Mouse (Mus musculus) adrenal gland, adult 18-20 months (tissue): ENCODE measurements around the gene Smyd3. TPM values are rescaled to one million over a fixed set of nuclear protein-coding genes. Genes with fewer than 3 reads are reported as not detected.

Experiments
- DNase-seq, 2 experiments: peaks; one replicate each; pipeline ENCODE4 v3.0.0; 2021 to 2022; ENCODE audit warnings: low spot score in 2 of 2
- total RNA-seq, 2 experiments: library from RNA; stranded (reverse); gene quantifications; 1 replicate in 1 of 2; 2 replicates in 1 of 2; pipeline ENCODE4 v1.2.3; 2021

Smyd3 gene
- total RNA-seq, 2 experiments from 2014 or later: 7.8 to 8.7 TPM

GRCm38 (mm10) chr1:178988176-178988575 is 529.7 kb downstream of the Smyd3 start:
- no peak for DNase-seq

GRCm38 (mm10) chr1:178981641-178982040 is 536.2 kb downstream of the Smyd3 start:
- DNase-seq: no peak

DNA sequence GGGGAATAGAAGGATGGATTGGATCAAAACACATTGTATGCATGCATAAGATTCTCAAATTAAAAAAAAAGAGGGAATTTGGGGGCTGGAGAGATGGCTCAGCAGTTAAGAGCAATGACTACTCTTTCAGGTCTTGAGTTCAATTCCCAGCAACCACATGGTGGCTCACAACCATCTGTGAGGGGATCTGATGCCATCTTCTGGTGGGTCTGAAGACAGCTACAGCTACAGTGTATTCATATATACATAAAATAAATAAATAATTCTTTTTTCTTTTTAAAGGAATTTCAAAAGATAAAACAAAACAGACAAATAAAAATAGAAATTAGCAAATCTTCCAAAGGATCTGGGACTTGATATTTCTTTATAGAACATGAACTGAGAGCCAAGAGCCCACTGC is 537.7 kb downstream of the Smyd3 start:
- DNase-seq: no peak

DNA sequence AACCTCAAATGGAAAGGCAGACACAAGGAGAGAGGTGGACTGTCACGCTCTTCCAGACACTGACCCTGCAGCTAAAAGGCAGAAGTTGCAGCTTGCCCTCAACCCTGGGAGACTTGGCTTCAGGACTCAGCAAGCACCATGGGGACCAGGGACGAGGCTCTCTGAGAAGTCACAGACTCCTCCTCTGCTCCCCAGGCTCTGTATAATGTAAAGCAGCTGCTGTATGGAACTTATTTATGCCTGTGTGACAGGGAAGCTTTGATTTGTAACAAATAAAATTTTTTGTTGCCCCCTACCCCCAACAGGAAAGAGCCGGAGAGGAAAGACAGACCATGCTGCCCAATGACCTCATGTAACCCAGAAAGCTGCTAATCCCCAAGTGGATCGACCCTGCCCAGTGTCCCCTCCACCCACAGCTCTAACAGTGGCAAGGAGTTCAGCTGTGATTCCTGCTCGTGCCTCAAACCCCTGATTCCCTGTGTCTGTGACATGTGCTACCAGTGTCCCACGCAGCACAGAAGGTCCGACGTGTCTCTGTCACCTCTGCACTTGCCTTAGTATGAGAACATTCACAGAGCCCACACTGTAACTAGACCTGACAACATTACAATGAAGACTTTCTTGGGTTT is 539.1 kb downstream of the Smyd3 start:
- no peak for DNase-seq

DNA sequence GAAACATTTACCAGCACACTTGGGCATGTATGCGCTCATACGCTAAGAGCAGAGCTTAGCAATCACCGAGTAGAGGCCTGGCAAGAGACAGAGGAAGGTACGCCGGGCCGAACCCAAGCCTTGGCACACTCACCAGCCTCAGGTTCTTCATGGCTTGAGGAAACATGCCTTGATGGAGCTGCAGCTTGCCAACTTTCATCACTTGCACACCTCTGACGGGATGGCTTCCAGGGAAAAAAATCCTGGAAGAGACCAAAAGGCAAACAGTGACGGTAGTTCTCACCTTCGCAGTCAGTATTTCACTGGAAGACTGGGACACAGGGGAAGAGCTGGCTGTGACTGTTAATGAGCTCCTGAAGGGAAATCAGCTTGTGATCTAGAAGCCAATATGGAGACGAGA is 545.8 kb downstream of the Smyd3 start:
- no peak for DNase-seq

DNA sequence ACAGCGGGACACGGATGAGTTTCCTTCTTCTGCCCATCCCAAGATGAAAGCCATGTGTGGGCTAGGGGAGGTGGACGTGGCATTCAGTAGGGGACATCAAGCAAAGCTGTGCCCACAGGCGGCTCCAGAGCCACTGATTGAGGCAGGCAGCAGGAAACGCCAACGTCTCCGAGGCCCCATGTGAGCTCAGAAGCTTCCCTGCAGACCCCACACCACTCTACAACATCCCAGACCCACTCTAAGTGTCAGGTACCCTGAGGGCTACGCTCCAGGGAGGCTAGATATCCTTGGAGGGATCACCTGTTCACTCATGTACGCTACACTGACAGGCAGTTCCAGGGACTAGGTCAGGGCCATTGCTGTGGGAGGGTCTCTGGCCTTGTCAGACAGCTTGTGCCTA is 556.2 kb downstream of the Smyd3 start:
- DNase-seq: no peak

- peak; percentile 66 for DNase-seq
Measured at GRCm38 (mm10) chr1:178960015-178960559, 557.8 kb downstream of the Smyd3 start.

DNA sequence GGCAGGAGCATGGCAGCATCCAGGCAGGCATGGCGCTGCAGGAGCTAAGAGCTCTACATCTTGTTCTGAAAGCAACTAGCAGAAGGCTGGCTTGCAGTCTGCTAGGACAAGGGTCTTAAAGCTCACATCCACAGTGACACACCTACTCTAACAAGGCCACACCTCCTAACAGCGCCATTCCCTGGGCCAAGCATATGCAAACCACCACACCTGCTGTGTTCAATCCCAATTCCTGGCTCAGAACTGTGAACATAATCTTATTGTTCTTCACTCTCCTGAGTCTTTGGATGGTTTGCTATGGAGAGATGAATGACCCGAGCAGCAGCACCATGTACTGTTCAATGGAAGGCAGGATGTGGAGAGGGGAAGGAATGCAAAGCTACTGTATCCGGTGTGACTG is 559.2 kb downstream of the Smyd3 start:
- DNase-seq: no peak

DNA sequence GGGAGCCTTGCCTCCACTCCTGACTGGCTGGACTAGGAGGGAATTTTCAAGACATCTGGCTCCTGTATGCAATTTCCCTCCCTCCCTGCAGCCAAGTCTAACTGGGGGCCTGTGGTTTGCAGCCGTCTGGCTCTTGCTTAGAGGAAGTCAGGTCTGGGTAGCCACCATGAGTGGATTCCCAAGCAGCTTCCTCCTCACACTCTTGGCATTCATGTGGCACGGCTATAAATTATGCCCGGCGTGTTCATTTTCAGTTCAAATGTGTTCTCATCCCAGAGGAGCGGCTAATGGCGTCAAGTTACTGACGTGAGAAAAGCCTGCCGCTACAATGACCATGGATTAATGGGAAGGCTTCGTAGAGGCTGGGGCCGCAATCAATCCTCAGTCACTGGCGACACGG is 564.9 kb downstream of the Smyd3 start:
- DNase-seq: no peak

DNA sequence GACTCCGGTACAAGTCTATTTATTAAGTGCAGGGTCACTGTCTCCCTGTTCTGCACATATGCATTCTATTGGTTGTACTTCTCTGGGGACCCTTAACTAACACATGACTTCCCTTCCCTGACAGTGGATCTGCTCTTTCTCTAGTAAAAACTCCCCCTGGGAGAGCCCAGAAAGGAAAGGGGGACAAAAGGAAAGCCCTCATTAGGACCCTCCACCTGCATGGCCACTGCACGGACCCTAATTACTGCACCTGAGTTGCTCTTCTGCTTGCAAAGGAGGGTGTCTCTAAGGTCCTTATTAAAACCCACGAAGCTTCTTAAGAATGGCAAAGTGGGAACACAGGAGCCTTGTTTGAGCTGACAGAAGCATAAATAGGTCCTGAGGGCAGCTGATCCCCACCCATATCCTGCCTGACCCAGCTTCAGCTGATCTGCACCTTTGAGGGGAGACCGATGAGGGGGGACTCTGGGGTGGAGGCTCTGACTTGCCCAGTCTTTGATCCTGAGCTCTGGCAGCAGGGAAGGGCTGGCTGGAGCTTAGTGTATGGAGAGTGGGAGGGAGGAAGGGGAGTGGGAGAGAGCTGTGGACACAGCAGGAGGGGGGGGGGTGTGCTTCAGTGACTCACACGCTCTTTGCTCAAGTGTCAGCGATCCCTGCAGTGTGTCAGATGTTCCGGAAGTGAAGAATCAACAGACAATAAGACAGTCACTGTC is 575.4 kb downstream of the Smyd3 start:
- no peak for DNase-seq

DNA sequence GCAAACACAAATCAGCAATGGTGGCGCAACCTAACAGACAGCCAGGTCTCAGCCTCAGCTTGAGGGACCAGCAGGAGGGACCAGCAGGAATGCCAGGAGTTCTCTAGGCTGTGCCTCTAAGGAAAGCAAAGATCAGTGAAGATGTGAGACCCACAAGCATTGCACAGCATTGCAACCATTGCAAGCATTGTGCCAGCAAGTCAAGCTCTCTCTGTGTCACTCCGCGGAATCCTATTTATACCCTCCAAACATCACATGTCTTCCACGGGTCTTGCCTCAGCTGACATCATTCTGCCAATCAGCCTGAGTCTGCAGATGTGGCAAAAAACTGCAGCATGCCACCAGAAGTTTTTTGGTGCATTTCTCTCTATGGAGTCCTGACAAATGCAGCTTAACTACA is 577.5 kb downstream of the Smyd3 start:
- no peak for DNase-seq

DNA sequence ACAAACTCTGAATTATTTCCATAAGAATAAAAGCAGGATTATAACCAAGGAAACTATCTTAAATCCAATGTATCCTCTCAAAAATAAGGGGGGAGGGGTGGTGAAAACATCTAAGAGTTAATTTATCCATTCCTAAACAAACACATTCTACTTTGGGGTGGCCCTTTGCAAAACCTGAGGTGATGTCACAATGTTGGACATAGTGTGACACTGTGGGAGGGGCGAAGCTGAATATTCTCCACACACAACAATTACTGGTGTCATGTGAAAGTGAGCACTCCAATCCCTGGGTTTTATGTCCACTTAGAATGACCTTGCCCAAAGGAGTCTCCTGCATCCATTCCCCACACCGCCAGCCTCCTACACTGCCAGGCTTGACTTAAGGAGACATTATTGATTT is 580.9 kb downstream of the Smyd3 start:
- no peak for DNase-seq

GRCm38 (mm10) chr1:178936457-178936856 is 581.4 kb downstream of the Smyd3 start:
- no peak for DNase-seq

DNA sequence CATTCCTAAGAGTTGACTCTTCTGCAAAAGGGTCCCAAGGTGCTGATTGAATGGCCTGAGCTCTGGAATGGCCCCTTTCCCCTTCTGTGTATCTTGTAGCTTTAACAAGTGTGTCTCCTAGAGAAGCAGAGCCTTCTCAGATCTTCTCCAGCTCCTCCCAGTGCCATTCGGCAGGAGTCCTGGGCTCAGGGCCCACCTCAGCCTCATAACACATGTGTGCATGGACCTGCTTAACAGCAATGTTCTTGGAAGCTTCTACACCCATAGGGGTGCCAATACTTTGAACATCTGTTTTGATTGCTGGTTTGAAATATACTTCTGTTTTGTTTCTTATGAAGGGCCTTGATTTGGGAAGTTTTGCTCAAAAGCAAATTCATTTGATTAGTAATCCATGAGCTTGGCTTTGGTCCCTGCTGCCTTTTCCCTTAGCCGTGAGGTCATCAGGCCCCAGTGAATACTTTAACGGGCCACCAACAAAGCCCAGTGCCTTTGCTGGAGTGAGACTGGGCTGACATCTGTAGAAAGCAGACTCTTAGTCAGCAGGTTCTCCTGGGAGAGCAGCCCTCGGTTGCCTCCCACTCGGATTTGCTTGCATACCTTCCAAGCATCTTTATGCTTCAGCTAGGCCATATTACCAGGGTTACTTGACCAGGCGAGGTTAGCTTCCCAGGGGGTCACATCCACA is 583.7 kb downstream of the Smyd3 start:
- DNase-seq: no peak

GRCm38 (mm10) chr1:178929531-178929930 is 588.3 kb downstream of the Smyd3 start:
- DNase-seq: no peak

DNA sequence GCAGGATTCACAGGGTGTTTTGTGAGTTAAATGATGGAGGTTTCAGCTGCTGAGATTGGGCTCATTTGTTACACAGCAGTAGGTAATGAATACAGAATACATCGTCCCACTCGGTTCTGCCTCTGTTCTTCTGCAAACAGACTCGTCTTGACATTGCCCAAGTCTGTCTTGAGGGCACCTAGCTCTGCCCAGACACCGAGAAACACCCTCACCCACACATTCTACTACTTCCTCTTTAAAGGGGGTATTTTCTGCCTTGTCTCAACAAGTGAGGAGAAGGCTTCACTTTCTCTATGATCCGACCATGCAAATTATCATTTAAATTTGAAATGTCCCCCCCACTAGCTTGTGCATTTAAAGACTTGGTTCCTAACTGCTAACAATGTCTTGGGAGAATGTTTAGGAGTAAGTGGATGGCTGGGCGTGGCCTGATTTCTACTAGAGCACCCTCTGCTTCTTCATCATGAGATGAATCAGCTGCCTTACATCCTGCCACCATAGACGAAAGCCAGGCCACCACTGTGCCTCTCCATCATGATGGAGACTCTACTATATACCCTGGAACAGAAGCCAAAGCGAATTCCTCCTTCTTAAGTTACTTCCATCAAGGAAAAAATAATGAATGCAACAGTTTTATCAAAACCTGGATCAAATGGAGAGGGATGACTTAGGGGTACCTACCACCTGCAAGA is 593.2 kb downstream of the Smyd3 start:
- DNase-seq: no peak

DNA sequence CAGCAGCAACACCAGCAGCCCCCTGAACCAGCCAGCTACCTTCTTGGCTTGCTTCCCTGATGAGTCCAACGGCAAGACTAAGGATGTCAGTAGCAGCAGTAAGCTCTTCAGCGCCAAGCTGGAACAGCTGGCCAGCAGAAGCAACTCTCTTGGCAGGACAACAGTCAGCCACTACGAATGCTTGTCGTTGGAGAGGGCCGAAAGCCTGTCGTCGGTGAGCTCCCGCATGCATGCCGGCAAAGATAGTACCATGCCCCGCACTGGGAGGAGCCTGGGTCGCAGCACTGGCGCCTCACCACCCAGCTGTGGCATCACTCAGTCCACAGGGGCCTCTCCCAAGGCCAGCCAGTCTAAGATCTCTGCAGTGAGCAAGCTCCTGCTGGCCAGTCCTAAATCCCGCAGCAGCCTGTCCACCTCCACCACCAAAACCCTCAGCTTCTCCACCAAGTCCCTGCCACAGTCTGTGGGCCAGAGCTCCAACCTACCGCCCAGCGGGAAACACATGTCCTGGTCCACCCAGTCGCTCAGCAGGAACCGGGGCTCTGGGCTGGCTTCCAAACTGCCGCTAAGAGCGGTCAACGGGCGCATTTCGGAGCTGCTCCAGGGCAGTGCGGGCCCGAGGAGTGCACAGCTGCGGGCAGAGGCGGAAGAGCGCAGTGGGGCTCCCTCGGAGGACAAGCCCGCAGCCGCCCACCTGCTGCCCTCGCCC is 600.5 kb downstream of the Smyd3 start:
- peak in 1 of 2 experiments; percentile 12 for DNase-seq

DNA sequence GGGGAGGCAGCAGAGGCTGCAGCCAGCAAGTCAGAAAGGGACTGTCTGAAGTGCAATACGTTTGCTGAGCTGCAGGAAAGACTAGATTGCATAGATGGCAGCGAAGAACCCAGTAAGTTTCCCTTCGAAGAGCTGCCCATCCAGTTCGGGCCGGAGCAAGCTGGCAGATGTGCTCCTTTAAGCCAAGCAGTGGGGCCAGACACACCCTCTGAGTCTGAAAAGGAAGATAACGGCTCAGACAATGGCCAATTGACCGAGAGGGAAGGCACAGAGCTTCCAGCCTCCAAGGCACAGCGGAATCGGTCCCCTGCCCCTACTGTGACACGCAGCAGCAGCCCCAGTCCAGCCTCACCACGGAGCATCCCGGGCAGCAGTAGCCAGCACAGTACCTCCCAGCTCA is 602.8 kb downstream of the Smyd3 start:
- no peak for DNase-seq

DNA sequence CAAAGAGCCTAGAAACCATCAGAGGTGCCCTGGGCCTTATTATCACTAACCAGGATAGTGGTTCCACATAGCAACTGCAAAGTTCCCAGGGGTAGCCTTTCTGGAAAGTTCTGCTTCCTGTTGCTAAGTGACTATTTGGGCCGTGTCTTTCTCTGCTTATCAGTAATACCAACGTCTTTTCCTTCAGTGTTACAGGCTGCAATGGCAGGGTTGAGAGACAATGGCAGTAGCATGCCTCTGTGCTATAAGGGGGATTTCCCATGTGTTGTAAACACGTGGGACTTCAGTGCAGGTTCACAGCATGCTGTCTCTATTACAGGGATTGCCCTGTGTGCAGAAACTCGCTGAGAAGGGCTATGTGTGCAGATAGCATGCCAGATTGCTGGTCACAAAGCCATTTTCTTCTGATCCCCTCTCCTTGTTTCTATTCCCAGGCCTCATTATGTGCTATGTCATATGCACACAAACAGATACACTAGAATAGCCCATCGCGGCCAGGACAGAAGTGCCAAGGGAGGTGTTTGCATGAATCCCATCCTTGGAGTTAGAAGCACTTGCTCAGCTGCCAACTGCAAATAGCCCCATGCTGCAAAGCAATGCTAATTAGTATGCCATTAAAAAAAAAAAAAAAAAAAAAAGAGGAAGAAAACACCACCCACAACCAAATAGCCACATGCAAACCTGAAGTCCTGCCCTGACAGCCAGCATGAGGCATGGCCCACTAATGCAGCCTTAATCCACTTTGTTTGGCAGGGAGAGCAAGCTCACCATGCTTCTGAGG is 604.7 kb downstream of the Smyd3 start:
- no peak for DNase-seq

- no peak for DNase-seq
Measured at GRCm38 (mm10) chr1:178910951-178911350, 606.9 kb downstream of the Smyd3 start.
